Mouse (Mus musculus): ENCODE results near the gene Irak3. TPM values are rescaled to one million over a fixed set of nuclear protein-coding genes. Genes with fewer than 3 reads are reported as not detected.
A peak's percentile ranks its signal among the peaks of the same experiment; 100 is the strongest.

The Irak3 gene
- polyA plus RNA-seq, 1 experiment: 0.80 TPM

GRCm38 (mm10) chr10:120112507-120113396 lies 89.2 kb downstream of the Irak3 start, which contains the start of gene Helb:
Helb (minus strand) TSS chr10:120112987.
- DNase-seq (ENCODE audit: extremely low spot score in 1 of 2, low spot score in 1 of 2): peak; percentile 89 to 96

GRCm38 (mm10) chr10:120111691-120112319 lies 90.1 kb downstream of the Irak3 start:
- DNase-seq (ENCODE audit: extremely low spot score in 1 of 2, low spot score in 1 of 2): no peak

GRCm38 (mm10) chr10:120100806-120101205 lies 101.1 kb downstream of the Irak3 start:
- no peak for DNase-seq (ENCODE audit: extremely low spot score in 1 of 2, low spot score in 1 of 2)

- no peak for DNase-seq (ENCODE audit: extremely low spot score in 1 of 2, low spot score in 1 of 2)
These were observed 104.4 kb downstream of the Irak3 start for GRCm38 (mm10) chr10:120097564-120097963.

GRCm38 (mm10) chr10:120095716-120096115 lies 106.2 kb downstream of the Irak3 start:
- DNase-seq (ENCODE audit: extremely low spot score in 1 of 2, low spot score in 1 of 2): no peak

GRCm38 (mm10) chr10:120095136-120095535 lies 106.8 kb downstream of the Irak3 start:
- no peak for DNase-seq (ENCODE audit: extremely low spot score in 1 of 2, low spot score in 1 of 2)

- no peak for DNase-seq (ENCODE audit: extremely low spot score in 1 of 2, low spot score in 1 of 2)
These were observed 109.4 kb downstream of the Irak3 start for GRCm38 (mm10) chr10:120092548-120092947.

Other genes starting within 250 kb of the Irak3 start
- gene Helb, start 89.1 kb downstream of the Irak3 start, polyA plus RNA-seq (2012; rRNA removed): 4.5 and 4.6 TPM in 2 replicates
- gene Tmbim4, start 540 bp downstream of the Irak3 start, polyA plus RNA-seq (2012; rRNA removed): 86.5 and 99.3 TPM in 2 replicates
- gene Llph, start 24.9 kb upstream of the Irak3 start, polyA plus RNA-seq (2012; rRNA removed): 43.0 and 49.0 TPM in 2 replicates

Data from frontal cortex, adult 2 months (tissue).